Mouse (Mus musculus): ENCODE data around the gene Ttf2. TPM values are rescaled to one million over a fixed set of nuclear protein-coding genes. Genes with fewer than 3 reads are reported as not detected.

The Ttf2 gene
- polyA plus RNA-seq, 1 experiment from 2014 or later: 6.6 TPM

GRCm38 (mm10) chr3:101010589-101011202 is 41.2 kb upstream of the Ttf2 start:
- Histone ChIP-seq H3K9ac (replicated peaks; ENCODE audit: low read length) (no peak overlapping the region), H3K9me3 (ENCODE audit: control insufficient read depth, low read length) (no peaks in the 10 kb centered on the region), H3K4me2 (ENCODE audit: low read length) (no peak overlapping the region), H3K4me1 (ENCODE audit: control insufficient read depth, insufficient read depth, low read length) (peaks cover 4% of the 10 kb centered on the region), H3K4me3 (replicated peaks; ENCODE audit: low read depth, low read length) (no peak overlapping the region), H3K36me3 (ENCODE audit: control insufficient read depth, insufficient read depth, low read length) (no peaks in the 10 kb centered on the region), H3K27me3 (ENCODE audit: control insufficient read depth, insufficient read depth, low read length) (no peaks in the 10 kb centered on the region), H3K27ac (replicated peaks; ENCODE audit: low read depth, low read length) (no peak overlapping the region)
- ATAC-seq (ENCODE audit: low FRiP score, low TSS enrichment) (no peak), DNase-seq (no peak)
- WGBS: 93% methylated on average over 4 of the region's 4 CpGs

GRCm38 (mm10) chr3:101007112-101007782 is 37.8 kb upstream of the Ttf2 start:
- no peak for ATAC-seq (ENCODE audit: low FRiP score, low TSS enrichment)
- DNase-seq: no peak
- H3K9me3 ChIP-seq (ENCODE audit: control insufficient read depth, low read length): no peaks in the 10 kb centered on the region

GRCm38 (mm10) chr3:101005392-101005791 is 35.9 kb upstream of the Ttf2 start:
- Histone ChIP-seq H3K4me3 (replicated peaks; ENCODE audit: low read depth, low read length) (no peak overlapping the region), H3K9ac (replicated peaks; ENCODE audit: low read length) (no peak overlapping the region), H3K36me3 (ENCODE audit: control insufficient read depth, insufficient read depth, low read length) (no peaks in the 10 kb centered on the region), H3K9me3 (ENCODE audit: control insufficient read depth, low read length) (no peaks in the 10 kb centered on the region), H3K4me1 (ENCODE audit: control insufficient read depth, insufficient read depth, low read length) (no peaks in the 10 kb centered on the region), H3K27me3 (ENCODE audit: control insufficient read depth, insufficient read depth, low read length) (no peaks in the 10 kb centered on the region), H3K27ac (replicated peaks; ENCODE audit: low read depth, low read length) (no peak overlapping the region), H3K4me2 (ENCODE audit: low read length) (no peak overlapping the region)
- 84% methylated on average over 6 of the region's 6 CpGs for WGBS
- ATAC-seq (ENCODE audit: low FRiP score, low TSS enrichment) (no peak), DNase-seq (no peak)

More at GRCm38 (mm10) chr3:101007112-101007782, 37.8 kb upstream of the Ttf2 start:
- H3K9ac ChIP-seq (replicated peaks; ENCODE audit: low read length): no peak overlapping the region
- H3K27me3 ChIP-seq (ENCODE audit: control insufficient read depth, insufficient read depth, low read length): no peaks in the 10 kb centered on the region
- no peak overlapping the region for H3K27ac ChIP-seq (replicated peaks; ENCODE audit: low read depth, low read length)
- no peaks in the 10 kb centered on the region for H3K36me3 ChIP-seq (ENCODE audit: control insufficient read depth, insufficient read depth, low read length)
- H3K4me3 ChIP-seq (replicated peaks; ENCODE audit: low read depth, low read length): no peak overlapping the region
- no peaks in the 10 kb centered on the region for H3K4me1 ChIP-seq (ENCODE audit: control insufficient read depth, insufficient read depth, low read length)
- 82% methylated on average over 5 of the region's 5 CpGs for WGBS
- no peak overlapping the region for H3K4me2 ChIP-seq (ENCODE audit: low read length)

- WGBS: 91% methylated on average over 15 of the region's 15 CpGs
- no peaks in the 10 kb centered on the region for H3K27me3 ChIP-seq (ENCODE audit: control insufficient read depth, insufficient read depth, low read length)
- H3K36me3 ChIP-seq (ENCODE audit: control insufficient read depth, insufficient read depth, low read length): no peaks in the 10 kb centered on the region
- no peak overlapping the region for H3K27ac ChIP-seq (replicated peaks; ENCODE audit: low read depth, low read length)
- no peak overlapping the region for H3K4me3 ChIP-seq (replicated peaks; ENCODE audit: low read depth, low read length)
- ATAC-seq (ENCODE audit: low FRiP score, low TSS enrichment): no peak
- no peak for DNase-seq
- no peak overlapping the region for H3K4me2 ChIP-seq (ENCODE audit: low read length)
- H3K4me1 ChIP-seq (ENCODE audit: control insufficient read depth, insufficient read depth, low read length): no peaks in the 10 kb centered on the region
- no peak overlapping the region for H3K9ac ChIP-seq (replicated peaks; ENCODE audit: low read length)
- H3K9me3 ChIP-seq (ENCODE audit: control insufficient read depth, low read length): no peaks in the 10 kb centered on the region
Observed at GRCm38 (mm10) chr3:101003575-101004356, 34.3 kb upstream of the Ttf2 start.

GRCm38 (mm10) chr3:100999732-101000131 is 30.3 kb upstream of the Ttf2 start:
- H3K9me3 ChIP-seq (ENCODE audit: control insufficient read depth, low read length): no peaks in the 10 kb centered on the region
- no peak overlapping the region for H3K4me3 ChIP-seq (replicated peaks; ENCODE audit: low read depth, low read length)
- H3K4me1 ChIP-seq (ENCODE audit: control insufficient read depth, insufficient read depth, low read length): no peaks in the 10 kb centered on the region; the same call in 1 of the 2 replicates
- no peak overlapping the region for H3K4me2 ChIP-seq (ENCODE audit: low read length)
- H3K9ac ChIP-seq (replicated peaks; ENCODE audit: low read length): no peak overlapping the region
- H3K36me3 ChIP-seq (ENCODE audit: control insufficient read depth, insufficient read depth, low read length): no peaks in the 10 kb centered on the region
- H3K27ac ChIP-seq (replicated peaks; ENCODE audit: low read depth, low read length): no peak overlapping the region
- no peak for DNase-seq
- no peak for ATAC-seq (ENCODE audit: low FRiP score, low TSS enrichment)
- 17% methylated on average over 2 of the region's 2 CpGs for WGBS
- H3K27me3 ChIP-seq (ENCODE audit: control insufficient read depth, insufficient read depth, low read length): no peaks in the 10 kb centered on the region

GRCm38 (mm10) chr3:100998904-100999340 is 29.5 kb upstream of the Ttf2 start:
- Histone ChIP-seq H3K9ac (replicated peaks; ENCODE audit: low read length) (no peak overlapping the region), H3K36me3 (ENCODE audit: control insufficient read depth, insufficient read depth, low read length) (no peaks in the 10 kb centered on the region), H3K4me1 (ENCODE audit: control insufficient read depth, insufficient read depth, low read length) (no peaks in the 10 kb centered on the region; the same call in 1 of the 2 replicates), H3K27ac (replicated peaks; ENCODE audit: low read depth, low read length) (no peak overlapping the region), H3K9me3 (ENCODE audit: control insufficient read depth, low read length) (no peaks in the 10 kb centered on the region), H3K4me2 (ENCODE audit: low read length) (no peak overlapping the region), H3K27me3 (ENCODE audit: control insufficient read depth, insufficient read depth, low read length) (no peaks in the 10 kb centered on the region), H3K4me3 (replicated peaks; ENCODE audit: low read depth, low read length) (no peak overlapping the region)
- 20% methylated on average over 6 of the region's 6 CpGs for WGBS
- ATAC-seq (ENCODE audit: low FRiP score, low TSS enrichment) (peak; percentile 34; the same call in 1 of the 2 replicates), DNase-seq (peak; percentile 85)

- WGBS: 86% methylated on average over 10 of the region's 10 CpGs
- no peaks in the 10 kb centered on the region for H3K9me3 ChIP-seq (ENCODE audit: control insufficient read depth, low read length)
- H3K36me3 ChIP-seq (ENCODE audit: control insufficient read depth, insufficient read depth, low read length): no peaks in the 10 kb centered on the region
- ATAC-seq (ENCODE audit: low FRiP score, low TSS enrichment) (no peak), DNase-seq (no peak)
- H3K27ac ChIP-seq (replicated peaks; ENCODE audit: low read depth, low read length): no peak overlapping the region
- no peak overlapping the region for H3K4me3 ChIP-seq (replicated peaks; ENCODE audit: low read depth, low read length)
- H3K4me2 ChIP-seq (ENCODE audit: low read length): no peak overlapping the region
- H3K9ac ChIP-seq (replicated peaks; ENCODE audit: low read length): no peak overlapping the region
- no peaks in the 10 kb centered on the region; the same call in 1 of the 2 replicates for H3K4me1 ChIP-seq (ENCODE audit: control insufficient read depth, insufficient read depth, low read length)
- no peaks in the 10 kb centered on the region for H3K27me3 ChIP-seq (ENCODE audit: control insufficient read depth, insufficient read depth, low read length)
Observed at GRCm38 (mm10) chr3:100997785-100998570, 28.5 kb upstream of the Ttf2 start.

- Histone ChIP-seq H3K9me3 (ENCODE audit: control insufficient read depth, low read length) (no peaks in the 10 kb centered on the region), H3K27me3 (ENCODE audit: control insufficient read depth, insufficient read depth, low read length) (no peaks in the 10 kb centered on the region), H3K4me1 (ENCODE audit: control insufficient read depth, insufficient read depth, low read length) (no peaks in the 10 kb centered on the region; the same call in 1 of the 2 replicates), H3K4me2 (ENCODE audit: low read length) (no peak overlapping the region), H3K4me3 (replicated peaks; ENCODE audit: low read depth, low read length) (no peak overlapping the region), H3K9ac (replicated peaks; ENCODE audit: low read length) (no peak overlapping the region), H3K36me3 (ENCODE audit: control insufficient read depth, insufficient read depth, low read length) (no peaks in the 10 kb centered on the region), H3K27ac (replicated peaks; ENCODE audit: low read depth, low read length) (0 out of 2 replicates have a peak overlapping the region, but pooled peaks have one; percentile 2)
- ATAC-seq (ENCODE audit: low FRiP score, low TSS enrichment): no peak
- DNase-seq: no peak
- WGBS: 51% methylated on average over 4 of the region's 4 CpGs
Observed at GRCm38 (mm10) chr3:100994252-100994651, 24.8 kb upstream of the Ttf2 start.

Measured in midbrain, embryonic 14.5 days (tissue).